Mouse (Mus musculus) right cerebral cortex, postnatal 10 days (tissue): ENCODE results near the gene Sept11.
A peak's percentile ranks its signal among the peaks of the same experiment; 100 is the strongest.

Experiments
- DNase-seq, 2 experiments: peaks; one replicate each; pipeline ENCODE4 v3.0.0; 2021; ENCODE audit warnings: low spot score in 2 of 2

The Sept11 gene

DNA sequence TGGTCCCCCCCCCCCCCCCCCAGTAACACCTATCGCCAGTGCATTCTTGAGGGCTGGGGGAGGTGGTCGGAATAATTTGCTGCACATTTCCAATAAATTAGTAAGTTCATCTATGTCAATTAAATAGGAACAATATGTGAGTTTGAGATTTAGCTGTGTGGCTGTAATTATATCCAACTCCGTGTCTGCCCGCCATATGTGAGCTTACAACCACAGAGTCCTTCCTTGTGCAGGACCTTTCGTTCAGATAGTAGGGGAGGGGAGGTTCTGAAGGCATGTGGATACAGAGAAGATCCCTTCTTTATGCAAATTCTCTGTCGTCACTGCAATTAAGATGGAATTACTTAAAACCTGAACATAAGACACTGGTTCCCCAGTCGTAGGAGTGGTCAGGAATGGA lies 2.1 kb downstream of the Sept11 start:
- no peak for DNase-seq

DNA sequence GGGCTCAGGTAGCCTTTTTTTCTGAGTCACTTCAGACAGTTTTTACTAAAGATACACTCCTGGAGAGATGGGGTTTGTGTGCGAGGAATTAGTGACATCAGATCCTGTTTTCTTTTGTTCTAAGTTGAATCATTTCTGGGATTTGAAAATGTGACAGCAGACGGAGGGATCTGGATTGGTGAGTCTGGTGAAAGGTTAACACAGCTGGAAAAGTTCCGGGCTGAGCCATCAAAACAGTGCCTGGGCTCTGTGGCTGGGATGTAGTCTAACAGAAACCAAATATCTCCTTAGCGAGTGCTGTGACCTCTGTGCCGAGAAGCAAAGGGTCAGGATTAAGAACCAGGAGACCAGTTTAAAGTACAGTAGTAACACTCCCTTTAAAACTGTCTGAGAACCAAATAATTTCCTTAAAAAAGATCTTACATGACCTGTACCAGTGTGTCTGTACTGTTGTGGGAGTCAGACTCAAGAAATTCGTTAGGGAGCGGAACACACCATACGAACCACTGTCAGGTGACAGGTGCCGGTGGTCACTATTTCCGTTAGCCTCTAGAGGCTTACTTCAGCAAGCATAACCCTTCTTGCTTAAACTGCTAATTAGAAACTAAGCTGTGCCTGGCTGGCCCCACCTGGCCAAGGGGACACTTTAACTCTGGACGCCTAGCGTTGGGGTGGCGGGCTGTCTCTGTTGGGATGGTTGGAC lies 4.1 kb downstream of the Sept11 start:
- DNase-seq: no peak

DNA sequence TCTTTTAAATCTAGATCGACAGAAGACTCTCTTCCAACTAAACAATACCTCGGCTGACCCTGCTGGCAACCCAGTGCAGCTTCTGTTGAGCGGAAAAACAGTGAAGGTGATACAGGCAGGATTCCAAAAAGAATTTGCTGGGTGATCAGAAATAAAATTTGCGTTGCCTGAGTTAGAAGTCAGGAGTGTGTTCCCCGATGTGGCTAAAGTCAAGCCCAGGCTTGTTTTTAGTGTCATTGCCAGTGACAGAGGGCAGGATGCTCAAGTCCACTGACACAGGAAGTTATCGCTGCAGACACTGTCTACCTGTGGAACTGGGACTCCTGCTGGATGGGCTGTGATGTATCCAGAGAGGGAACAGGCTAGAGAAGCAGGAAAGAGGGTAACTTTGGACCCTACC lies 5.0 kb downstream of the Sept11 start:
- DNase-seq: no peak

DNA sequence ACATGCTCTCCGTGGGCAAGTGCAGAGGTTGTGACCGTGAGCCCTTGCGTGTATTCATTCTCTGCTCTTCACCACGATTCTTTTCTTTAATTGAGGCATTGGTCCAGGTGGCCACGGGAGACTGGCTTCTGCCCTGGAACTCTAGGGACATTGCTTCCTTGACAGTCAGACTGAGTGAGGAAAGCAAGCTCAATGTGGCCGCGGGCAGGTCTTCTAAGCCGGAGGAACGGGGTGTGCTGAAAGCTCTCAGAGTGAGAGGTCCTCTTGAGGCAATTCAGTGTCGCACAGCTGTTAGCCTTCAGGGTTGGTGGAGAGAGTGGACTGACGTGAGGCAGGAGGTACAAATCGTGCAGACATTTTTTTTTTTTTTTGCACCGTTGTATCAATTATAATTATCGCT lies 5.6 kb downstream of the Sept11 start:
- DNase-seq: no peak

DNA sequence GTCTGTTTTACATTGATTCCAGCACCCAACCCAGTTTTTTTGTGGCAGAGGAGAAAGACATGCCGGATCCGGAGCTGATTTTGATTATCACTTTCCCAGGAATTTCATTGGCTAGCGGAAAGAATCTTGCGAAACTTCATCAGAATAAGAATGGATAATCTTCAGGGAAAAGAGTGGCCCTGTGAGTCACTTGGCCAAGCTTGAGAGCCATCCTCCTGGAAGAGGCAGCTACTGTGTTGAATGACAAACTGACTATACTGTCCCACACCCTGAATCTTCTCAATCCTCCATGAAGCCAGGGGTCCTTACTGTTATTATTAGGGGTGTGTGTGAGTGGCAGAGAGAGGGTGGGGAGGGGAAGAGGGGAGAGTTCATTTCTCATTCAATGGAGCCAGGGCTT lies 7.7 kb downstream of the Sept11 start:
- no peak for DNase-seq

DNA sequence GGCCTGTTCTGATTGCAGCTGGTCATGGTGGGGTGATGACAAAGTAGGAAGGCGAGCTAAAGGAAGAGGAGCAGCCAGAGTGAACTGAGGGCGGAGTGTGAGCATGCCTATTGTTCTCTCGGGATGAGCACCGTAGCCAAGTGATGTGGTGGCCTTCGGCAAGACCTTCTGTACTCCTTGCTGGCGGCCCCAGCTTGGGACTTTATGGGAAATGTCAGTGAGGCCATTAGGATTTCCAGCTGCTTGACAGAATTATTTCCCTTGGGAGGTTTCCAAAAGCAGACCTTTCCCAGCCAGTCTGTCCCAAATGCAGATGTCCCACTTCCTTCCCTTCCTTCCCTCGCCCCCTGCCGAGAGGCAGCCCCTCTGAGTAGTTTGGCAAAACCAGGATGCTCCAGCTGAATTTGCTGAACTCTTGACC lies 8.1 kb downstream of the Sept11 start:
- peak in 1 of 2 experiments; percentile 24 for DNase-seq

DNA sequence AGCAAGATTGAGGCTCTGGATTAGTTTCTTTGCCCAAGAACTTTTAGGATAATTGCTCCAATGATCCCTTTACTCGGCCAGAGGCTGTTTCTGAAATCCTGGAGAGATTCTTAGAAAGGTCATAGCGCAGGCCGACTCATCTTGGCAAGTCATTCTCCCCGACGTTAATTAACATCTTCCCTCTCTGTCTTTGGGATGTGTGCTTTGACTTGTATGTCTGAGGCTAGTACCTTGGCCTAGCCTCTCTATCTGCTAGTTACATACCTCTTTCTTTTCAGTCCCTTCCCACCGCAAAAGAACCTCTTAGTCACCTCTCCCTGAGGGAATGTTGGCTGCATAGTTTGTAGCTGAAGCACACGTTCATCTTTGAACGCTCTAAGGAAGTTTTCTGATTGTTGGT lies 10.4 kb downstream of the Sept11 start:
- no peak for DNase-seq

DNA sequence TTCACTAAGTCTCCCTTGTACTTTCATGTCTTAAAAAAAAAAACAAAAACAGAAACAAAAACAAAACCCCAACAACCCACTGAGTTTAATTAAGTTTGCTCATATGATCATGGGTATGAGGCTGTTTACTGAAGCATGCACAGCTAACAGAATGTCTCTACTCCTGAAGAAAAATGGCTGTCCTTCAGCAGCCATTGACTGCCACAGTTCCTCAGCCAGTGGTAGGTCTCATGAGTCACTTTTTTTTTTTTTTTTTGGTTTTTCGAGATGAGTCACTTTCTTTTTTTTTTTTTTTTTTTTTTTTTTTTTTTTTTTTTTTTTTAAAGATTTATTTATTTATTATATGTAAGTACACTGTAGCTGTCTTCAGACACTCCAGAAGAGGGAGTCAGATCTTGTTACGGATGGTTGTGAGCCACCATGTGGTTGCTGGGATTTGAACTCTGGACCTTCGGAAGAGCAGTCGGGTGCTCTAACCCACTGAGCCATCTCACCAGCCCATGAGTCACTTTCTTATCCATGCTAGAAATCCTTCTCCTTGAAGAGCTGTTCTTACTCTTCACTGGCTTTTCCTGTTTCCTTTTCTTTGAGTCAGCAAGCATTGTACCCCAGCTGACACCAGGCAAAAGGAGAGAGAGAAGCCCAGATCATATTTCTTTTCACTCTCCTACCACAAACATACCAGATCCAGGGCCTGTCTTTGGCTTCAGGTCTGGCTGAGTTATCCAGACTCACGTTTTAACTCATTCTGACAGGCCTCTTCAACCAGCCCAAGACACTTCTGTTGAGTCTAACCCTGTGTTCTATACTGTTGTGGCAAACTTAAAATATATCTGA lies 12.0 kb downstream of the Sept11 start:
- DNase-seq: no peak

DNA sequence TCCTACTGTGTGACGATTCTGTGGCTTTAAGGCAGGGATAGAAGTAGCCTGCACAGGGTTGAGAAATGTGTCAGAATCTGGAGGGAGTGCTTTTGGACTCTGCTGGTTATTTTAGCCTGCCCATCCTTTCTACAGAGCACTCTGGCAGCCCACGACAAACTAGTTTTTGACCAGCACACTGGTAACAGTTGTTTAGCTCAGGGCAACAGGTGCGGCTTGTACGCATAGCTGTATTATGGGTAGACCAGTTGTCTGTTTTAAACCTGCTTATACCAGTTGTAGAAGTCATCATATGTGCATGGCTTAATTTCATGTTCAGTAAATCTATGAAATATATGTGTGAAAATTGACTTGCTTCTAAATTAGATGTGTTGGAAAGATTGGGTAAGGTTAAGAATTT lies 12.8 kb downstream of the Sept11 start:
- no peak for DNase-seq

DNA sequence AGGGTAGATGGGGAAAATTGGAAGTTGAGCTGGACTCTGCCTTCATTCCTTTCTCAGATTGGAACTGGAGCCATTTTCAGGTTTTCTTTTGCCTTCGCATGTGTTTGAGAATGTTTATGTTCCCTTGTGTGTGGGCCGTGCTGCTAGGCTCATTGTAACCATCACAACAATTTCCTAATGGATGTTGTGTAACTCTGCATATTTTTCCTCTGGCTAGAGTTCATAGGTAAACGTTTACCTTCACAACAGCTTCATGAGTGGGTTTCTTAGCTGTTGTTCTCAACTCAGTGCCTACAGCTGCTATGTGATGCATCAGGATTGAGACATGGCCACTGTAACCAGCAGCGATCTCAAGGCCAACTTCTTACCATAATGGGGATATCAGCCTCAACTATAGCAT lies 15.5 kb downstream of the Sept11 start:
- no peak for DNase-seq

DNA sequence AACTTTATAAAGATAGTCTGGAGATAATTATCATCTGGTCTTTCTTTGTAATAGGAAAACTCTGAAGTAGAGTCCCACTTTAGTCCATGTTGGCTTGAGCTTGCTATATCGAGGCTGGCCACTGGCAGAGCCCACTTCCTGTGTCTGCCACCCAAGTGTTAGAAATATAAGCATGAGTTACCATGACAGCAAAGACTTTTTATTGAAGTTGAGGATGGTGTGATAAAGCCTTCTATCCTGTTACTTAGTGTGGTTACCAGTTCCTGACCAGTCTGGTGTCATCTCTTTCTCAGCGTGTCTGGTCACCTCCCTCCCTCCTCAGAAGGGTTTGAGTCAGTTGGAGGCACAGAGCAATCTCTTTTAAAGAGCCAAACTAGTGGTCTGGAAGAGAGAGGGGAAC lies 16.3 kb downstream of the Sept11 start:
- DNase-seq: no peak

DNA sequence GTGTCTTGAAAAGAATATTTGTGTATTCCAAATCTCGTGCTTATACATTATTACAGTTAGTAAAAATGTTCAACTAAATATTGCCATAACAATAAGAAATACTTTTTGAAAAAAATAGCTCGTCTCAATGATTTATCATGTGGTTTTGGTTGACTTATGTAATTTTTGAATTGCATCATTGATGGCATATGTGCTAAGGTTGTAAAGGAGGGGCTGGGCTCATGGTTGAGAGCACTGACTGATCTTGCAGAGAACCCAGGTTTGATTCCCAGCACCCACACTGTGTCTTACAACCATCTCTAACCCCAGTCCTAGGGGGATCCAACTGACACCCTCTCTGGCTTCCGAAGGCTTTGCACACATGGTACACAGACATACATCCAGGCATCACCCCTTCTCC lies 19.1 kb downstream of the Sept11 start:
- no peak for DNase-seq

DNA sequence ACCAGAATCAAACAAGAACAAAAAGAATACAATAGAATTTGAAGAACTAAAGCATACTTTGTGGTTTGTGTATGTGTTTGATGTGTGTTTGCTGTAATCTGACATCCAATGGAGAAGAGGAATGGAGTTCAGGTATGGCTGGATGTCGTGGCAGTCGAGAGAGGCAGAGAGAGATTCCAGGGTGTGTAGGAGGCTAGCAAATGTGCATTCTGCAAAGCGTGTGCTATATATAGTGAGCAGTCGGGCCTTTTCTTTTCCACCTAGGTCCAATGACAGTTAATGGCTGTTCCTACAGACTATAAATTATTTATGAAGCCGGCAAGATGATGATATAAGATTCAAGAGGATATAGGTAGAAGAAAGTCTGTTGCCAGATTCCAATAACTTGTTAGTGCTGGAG lies 20.3 kb downstream of the Sept11 start:
- DNase-seq: no peak

DNA sequence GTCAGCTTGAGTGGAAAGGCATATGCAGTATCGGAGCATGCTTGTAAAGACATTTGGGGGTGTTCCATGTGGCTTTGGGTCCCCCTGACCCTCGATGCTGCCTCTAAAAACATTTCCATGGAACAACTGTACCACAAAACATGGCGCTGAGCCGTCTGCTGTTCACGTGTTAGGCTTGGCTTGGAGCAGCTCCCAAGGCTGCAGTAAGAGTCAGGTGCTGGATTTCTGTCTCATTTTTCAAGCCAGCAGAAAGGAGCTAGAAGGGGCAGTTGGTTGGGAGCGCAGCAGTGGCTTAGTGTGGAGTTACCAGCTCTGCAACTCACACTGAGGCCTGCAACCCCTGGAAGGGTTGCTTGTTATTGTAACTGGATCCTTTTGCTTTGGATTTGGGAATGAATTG lies 21.3 kb downstream of the Sept11 start:
- DNase-seq: no peak

DNA sequence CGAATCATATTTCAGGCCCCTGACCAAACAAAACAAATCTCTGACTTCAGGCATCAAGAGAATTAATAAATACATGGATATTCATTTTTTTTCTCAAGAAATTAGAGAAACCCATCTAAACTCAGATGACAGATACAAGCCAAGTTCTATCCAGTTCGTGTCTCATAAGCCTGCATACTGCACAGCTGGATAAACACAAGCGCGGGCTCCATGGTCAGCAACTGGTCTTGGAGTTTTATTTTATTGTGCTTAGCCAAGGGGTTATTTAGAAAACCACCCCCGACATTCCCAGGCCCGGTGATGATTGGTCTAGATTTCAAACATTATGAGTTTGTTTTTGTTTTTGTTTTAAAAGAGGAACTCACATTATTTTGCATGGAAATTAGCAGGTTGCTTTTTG lies 21.8 kb downstream of the Sept11 start:
- DNase-seq: no peak

DNA sequence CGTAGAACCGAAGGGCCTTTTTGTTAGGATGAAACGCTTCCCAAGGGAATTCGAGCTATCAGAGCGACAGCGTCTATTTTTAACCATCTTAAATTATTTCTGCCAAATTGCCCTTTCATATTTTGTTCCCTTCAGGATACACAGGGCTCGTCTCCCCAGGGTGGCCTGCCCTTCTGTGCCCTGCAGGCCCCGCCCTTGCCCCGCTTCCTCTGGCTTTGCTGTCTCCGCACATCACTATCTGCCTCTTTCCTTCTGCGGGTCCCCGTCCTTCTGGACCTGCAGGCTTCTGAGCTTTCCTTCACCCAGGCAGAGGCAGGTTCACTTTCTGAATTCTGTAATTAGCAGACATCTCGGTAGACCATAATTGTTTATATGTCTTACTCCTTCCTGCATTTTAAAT lies 22.6 kb downstream of the Sept11 start:
- no peak for DNase-seq

DNA sequence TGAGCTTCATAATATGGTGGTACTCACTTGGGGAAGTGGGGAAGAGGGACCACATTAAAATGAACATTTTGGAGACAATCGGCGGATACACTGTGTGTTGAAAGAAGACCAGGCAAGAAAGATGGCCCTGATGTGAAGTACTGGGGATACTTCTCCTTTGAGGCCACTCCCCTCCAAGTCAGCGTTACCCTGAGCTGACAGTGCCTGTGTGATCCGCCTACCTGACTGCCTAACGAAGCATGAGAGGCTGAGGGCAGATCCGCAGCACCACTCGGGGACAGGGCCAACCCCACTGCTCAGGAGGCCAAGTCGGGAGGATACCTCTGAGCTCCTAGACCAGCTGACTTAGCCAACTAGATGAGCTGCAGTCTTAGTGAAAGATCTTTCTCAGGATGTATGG lies 24.4 kb downstream of the Sept11 start:
- DNase-seq: no peak

DNA sequence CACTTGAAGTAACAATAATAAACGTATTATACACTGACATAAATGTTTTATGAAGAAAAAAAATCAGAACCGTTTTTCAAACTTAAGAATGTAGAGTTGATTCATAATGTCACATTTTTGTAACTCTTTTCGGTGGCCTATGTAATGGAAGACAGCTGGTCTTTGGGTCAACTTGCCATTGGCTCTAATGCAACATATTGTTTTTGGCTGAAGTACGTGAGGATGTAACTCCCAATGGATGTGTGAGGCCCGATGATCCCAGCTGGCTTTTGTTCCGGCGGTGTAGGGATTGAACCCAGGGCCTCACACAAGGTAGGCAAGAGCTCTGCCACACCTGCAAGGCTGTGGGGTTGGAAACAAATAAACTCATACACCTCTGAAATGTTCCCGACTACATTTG lies 28.4 kb downstream of the Sept11 start:
- DNase-seq: no peak

DNA sequence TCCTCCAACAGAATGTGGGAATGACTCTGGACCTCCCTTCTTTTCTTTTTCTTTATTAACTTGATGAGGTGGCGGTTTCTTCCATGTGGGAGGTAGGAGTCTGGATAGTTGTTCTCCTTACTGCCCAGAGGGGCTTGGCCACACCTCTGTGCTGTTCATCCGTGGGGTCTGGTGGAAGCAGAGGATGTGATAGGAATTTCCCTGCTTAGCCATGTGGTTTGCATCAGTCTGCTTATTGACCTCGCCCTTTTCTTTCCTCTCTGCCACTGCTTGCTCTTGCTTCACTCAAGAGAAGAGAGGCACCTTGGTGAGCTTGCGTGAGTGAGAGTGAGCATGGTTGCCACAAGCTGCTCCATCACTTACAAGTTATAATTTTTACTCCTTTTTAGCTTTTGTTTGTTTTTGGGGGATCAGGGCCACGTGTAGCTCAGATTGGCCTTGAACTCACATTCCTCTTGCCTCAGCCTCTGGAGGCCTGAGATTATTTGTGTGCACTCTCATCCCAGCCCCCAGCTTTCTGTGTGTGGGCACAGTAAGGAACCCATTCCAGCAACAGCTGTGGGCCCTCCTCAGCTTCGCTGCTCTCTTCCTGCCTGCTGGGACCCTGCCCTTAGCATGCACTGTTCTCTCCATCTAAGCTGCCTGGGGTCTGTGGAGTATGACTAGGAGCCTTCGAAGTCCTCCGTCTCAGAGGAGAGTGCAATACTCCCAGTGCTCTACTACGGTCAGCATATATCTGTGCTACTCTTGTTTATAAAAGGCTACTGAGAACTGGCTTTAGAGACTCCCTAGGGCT lies 31.0 kb downstream of the Sept11 start:
- no peak for DNase-seq

DNA sequence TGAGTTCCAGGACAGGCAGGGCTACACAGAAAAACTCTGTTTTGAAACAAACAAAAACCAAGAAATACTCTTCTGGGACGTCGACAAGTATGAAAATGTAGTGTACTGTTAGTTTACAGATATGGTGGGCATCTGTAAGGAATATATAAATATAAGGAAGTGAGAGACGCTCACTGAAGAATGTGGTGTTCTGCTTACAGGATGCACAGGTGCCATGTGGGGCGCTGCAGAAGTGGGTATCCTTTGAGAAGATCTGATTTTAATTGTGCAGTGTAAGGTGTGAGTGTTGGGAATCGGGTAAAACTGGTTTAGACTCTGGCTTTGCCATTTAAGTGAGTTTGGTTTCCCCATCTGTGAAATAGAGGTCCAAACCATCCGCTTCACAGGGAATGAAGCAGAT lies 32.1 kb downstream of the Sept11 start:
- no peak for DNase-seq

DNA sequence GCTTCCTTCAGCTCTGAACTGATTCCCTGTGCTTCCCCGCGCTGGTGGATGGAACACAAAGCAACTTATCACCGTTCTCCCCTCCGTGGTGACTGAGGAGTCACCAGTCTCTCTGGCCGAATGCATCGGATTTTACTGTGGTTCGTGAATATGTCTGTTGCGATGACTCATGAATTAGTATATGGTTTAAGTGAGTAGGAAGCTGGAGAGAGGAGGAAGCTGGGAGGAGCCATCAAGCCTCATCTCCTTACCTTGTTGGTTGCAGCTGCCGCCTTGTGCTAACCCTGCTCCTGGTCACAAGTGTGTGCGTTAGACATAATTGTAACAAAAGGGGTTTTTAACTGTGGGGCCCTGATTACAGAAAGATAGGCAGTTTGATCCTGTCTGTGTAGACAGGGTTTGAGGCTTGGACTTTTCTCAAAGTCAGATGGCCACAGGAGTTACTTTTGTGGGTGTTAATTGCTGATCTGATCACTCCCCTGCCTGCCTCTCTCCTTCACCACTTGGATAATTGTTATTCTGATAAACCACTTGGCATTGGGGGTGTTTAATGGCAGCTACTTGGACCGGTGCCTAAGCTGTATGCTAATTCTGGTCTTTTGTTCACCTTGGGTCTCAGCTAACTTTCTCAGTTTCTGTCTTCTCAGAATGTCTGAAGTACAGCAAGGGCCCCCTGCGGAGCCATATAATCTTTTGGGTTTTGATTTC lies 33.1 kb downstream of the Sept11 start:
- no peak for DNase-seq

DNA sequence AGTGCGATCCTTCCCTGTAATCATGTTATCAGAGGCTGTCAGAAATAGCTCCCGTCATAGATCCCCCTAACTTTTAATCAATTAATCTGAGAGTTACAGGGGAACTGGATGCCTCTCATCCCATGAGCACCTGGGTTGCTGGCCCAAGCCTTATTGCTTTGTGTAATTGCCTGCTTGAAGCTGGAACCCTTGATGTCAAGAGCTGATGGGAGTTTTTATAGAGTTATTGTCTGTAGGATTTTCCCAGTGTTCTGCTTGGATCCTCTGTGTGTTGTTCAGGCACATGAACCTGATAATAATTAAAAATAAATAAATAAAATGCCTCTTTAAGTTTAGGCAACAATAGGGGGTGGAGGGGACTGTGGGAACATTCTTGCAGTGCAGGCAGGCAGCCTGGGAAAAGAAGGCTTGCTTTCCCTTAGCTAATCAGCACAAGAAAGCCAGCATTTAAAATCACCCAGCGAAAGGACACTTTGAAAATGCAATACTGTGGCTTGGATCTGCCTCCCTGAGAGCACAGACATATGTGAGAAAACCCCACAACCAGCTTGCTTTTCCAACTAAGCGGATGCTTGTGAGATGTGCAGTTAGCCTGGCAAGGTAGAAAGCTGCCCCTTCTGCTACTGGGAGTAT lies 33.8 kb downstream of the Sept11 start:
- DNase-seq: no peak
